Mouse (Mus musculus) spleen, adult 2 months (tissue): ENCODE results near the gene Cdx2. TPM values are rescaled to one million over a fixed set of nuclear protein-coding genes. Genes with fewer than 3 reads are reported as not detected.

Source experiments
- DNase-seq, 2 experiments: peaks; one replicate each; pipeline versions ENCODE4 v3.0.0 to v3.0.0-alpha.2; 2012 to 2021; ENCODE audit warnings: low spot score in 2 of 2, low read depth in 1 of 2
- H3K27ac ChIP-seq: fragments of 200-500 bp; 2 replicates; pipeline ENCODE4 v1.5.1; 2012; ENCODE audit warnings: low read length, inconsistent platforms; ENCODE audit not compliant: insufficient read depth
- H3K27me3 ChIP-seq: fragments of 200-500 bp; 2 replicates; pipeline ENCODE4 v1.6.1; 2012; ENCODE audit warnings: mild to moderate bottlenecking, moderate library complexity, low read length, inconsistent platforms; ENCODE audit not compliant: control insufficient read depth, insufficient read depth
- H3K36me3 ChIP-seq: fragments of 200-500 bp; 2 replicates; pipeline ENCODE4 v1.6.1; 2012; ENCODE audit warnings: mild to moderate bottlenecking, low read length, inconsistent platforms; ENCODE audit not compliant: control insufficient read depth, insufficient read depth
- H3K4me1 ChIP-seq: fragments of 200-500 bp; 2 replicates; pipeline ENCODE4 v1.6.1; 2011; ENCODE audit warnings: inconsistent platforms; ENCODE audit not compliant: control insufficient read depth, insufficient read depth, insufficient read length
- H3K4me3 ChIP-seq: fragments of 200-500 bp; 2 replicates; pipeline ENCODE4 v1.5.1; 2011; ENCODE audit warnings: mild to moderate bottlenecking, inconsistent platforms; ENCODE audit not compliant: insufficient read depth, insufficient read length; ENCODE audit errors: extremely low read depth
- CTCF ChIP-seq: fragments of 200-500 bp; IDR thresholded peaks from 2 replicates; pipeline ENCODE4 v1.5.1; 2011; ENCODE audit warnings: mild to moderate bottlenecking, inconsistent platforms; ENCODE audit not compliant: insufficient read depth, insufficient read length, insufficient replicate concordance; ENCODE audit errors: extremely low read depth
- POLR2A ChIP-seq: fragments of 200-500 bp; IDR thresholded peaks from 2 replicates; pipeline ENCODE4 v1.6.1; 2011; ENCODE audit warnings: low read depth, low read length, inconsistent platforms
- WGBS: fragments of 180-500 bp; shearing (Covaris S2); methylation state at CpG from one replicate; pipeline ENCODE4 v1.1.7; 2018; 5-methylcytosine and 5-hydroxymethylcytosine counted together
- polyA plus RNA-seq: library from polyadenylated mRNA; depleted of rRNA; stranded (reverse); fragments of >200 nt; gene quantifications from 2 replicates; pipeline ENCODE4 v1.2.3, GENCODE M21; 2012

The Cdx2 gene
- polyA plus RNA-seq, 1 experiment: not detected

DNA sequence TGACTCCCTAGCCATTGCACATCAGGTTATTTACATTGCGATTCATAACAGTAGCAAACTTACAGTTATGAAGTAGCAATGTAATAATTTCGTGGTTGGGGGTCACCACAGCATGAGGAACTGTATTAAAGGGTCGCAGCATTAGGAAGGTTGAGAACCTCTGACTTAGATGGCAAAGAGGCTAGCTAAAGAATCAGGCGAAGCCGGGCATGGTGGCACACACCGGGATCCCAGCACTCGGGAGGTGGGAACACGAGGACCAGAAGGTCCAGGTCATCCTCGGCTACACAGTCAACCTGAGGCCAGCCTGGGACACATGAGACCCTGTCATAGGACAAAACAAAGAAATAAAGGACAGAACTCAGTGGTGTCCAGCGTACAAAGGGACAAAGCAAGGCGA is 22.9 kb upstream of the Cdx2 start:
- Histone ChIP-seq H3K4me3 (no peak overlapping the region), H3K27me3 (no peaks in the 10 kb centered on the region), H3K4me1 (no peaks in the 10 kb centered on the region), H3K36me3 (no peaks in the 10 kb centered on the region), H3K27ac (no peak overlapping the region)
- 90% methylated on average over 11 of the region's 11 CpGs for WGBS
- DNase-seq: no peak
- TF ChIP-seq POLR2A (no peak), CTCF (no peak)

- TF ChIP-seq CTCF (no peak), POLR2A (no peak)
- Histone ChIP-seq H3K4me3 (no peak overlapping the region), H3K4me1 (no peaks in the 10 kb centered on the region), H3K27me3 (no peaks in the 10 kb centered on the region), H3K36me3 (no peaks in the 10 kb centered on the region), H3K27ac (no peak overlapping the region)
- WGBS: 94% methylated on average over 5 of the region's 5 CpGs
- DNase-seq: no peak
Observed at GRCm38 (mm10) chr5:147327636-147328035, 20.6 kb upstream of the Cdx2 start.

GRCm38 (mm10) chr5:147325931-147326330 is 18.9 kb upstream of the Cdx2 start:
- no peak overlapping the region for H3K4me3 ChIP-seq
- no peaks in the 10 kb centered on the region for H3K36me3 ChIP-seq
- 83% methylated on average over 11 of the region's 11 CpGs for WGBS
- DNase-seq: no peak
- TF ChIP-seq CTCF: no peak
- H3K27me3 ChIP-seq: no peaks in the 10 kb centered on the region
- H3K4me1 ChIP-seq: no peaks in the 10 kb centered on the region
- no peak overlapping the region for H3K27ac ChIP-seq

- 5% methylated on average over 17 of the region's 17 CpGs for WGBS
- peak; percentile 62 to 73 for DNase-seq
- H3K4me3 ChIP-seq: no peak overlapping the region
- no peaks in the 10 kb centered on the region for H3K27me3 ChIP-seq
- H3K36me3 ChIP-seq: no peaks in the 10 kb centered on the region
- H3K27ac ChIP-seq: no peak overlapping the region
- TF ChIP-seq POLR2A (no peak), CTCF (peak; percentile 66; the same call in 1 of the 2 replicates)
- no peaks in the 10 kb centered on the region for H3K4me1 ChIP-seq
Observed at GRCm38 (mm10) chr5:147323237-147323917, 16.3 kb upstream of the Cdx2 start.

GRCm38 (mm10) chr5:147322183-147322582 is 15.1 kb upstream of the Cdx2 start, which contains the start of gene Urad:
Gene Urad, minus strand, starts transcription at chr5:147322440.
- no peak for DNase-seq
- H3K4me1 ChIP-seq: no peaks in the 10 kb centered on the region
- H3K27ac ChIP-seq: no peak within 1 kb of the TSS
- TF ChIP-seq CTCF (no peak), POLR2A (no peak)
- 80% methylated on average over 8 of the region's 8 CpGs for WGBS
- H3K4me3 ChIP-seq: no peak within 1 kb of the TSS
- no peaks in the 10 kb centered on the region for H3K27me3 ChIP-seq
- no peaks in the 10 kb centered on the region for H3K36me3 ChIP-seq

DNA sequence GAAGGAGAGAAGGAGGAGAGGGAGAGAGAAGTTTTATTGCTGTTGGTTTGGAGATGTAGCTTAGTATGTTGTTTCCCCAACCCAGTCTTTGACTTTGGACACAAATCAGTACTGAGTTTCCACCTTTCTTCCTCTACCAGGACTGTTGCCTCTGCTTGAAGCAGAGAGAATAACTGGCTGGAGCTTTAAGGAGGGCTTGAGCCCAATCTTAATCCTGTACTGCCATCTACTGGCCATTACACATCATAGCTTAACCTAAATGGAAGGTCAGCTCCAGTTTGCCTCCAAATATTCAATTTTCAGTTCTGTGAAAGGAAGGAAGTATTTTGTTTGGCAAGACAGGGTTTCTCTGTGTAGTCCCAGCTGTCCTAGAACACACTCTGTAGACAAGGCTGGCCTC is 12.6 kb upstream of the Cdx2 start:
- TF ChIP-seq POLR2A (no peak), CTCF (peak; percentile 39; the same call in 1 of the 2 replicates)
- peak in 1 of 2 experiments; percentile 52 for DNase-seq
- Histone ChIP-seq H3K36me3 (no peaks in the 10 kb centered on the region), H3K27me3 (peaks cover 5% of the 10 kb centered on the region; the same call in 1 of the 2 replicates), H3K4me3 (no peak overlapping the region), H3K4me1 (no peaks in the 10 kb centered on the region), H3K27ac (no peak overlapping the region)

GRCm38 (mm10) chr5:147317991-147318390 is 10.9 kb upstream of the Cdx2 start:
- no peak overlapping the region for H3K27ac ChIP-seq
- H3K4me3 ChIP-seq: no peak overlapping the region
- DNase-seq: no peak
- H3K4me1 ChIP-seq: no peaks in the 10 kb centered on the region
- H3K27me3 ChIP-seq: peaks cover 10% of the 10 kb centered on the region
- no peaks in the 10 kb centered on the region for H3K36me3 ChIP-seq
- no peak for TF ChIP-seq POLR2A
- TF ChIP-seq CTCF: no peak
- WGBS: 43% methylated on average over 7 of the region's 7 CpGs
